Mouse (Mus musculus): Measurements from ENCODE around the gene Fam161a. TPM values are rescaled to one million over a fixed set of nuclear protein-coding genes. Genes with fewer than 3 reads are reported as not detected.
A peak's percentile ranks its signal among the peaks of the same experiment; 100 is the strongest.
"Not testable (repeated sequence)": the region's sequence is repeated elsewhere in the genome, so short reads cannot be mapped to it uniquely, and the experiment has no call there.

Gene Fam161a
- polyA plus RNA-seq, 1 experiment from 2014 or later = 4.0 TPM

- Histone ChIP-seq H3K36me3 (ENCODE audit: insufficient read depth, low read length) (no peaks in the 10 kb centered on the region), H3K27me3 (ENCODE audit: insufficient read depth, low read length) (no peaks in the 10 kb centered on the region), H3K9ac (ENCODE audit: low read depth, low read length) (peak overlapping the region; percentile 71), H3K4me1 (replicated peaks; ENCODE audit: insufficient read depth, low read length) (no peaks in the 10 kb centered on the region), H3K27ac (no peak overlapping the region), H3K9me3 (replicated peaks; ENCODE audit: low read length) (no peaks in the 10 kb centered on the region), H3K4me3 (replicated peaks; ENCODE audit: low read depth, low read length) (peak overlapping the region; percentile 71), H3K4me2 (ENCODE audit: low read length) (peak overlapping the region; percentile 85)
- WGBS = 7% methylated on average over 10 of the region's 10 CpGs
- ATAC-seq (replicated peaks; ENCODE audit: low FRiP score, low read depth) (no peak), DNase-seq (ENCODE audit: low spot score) (no peak)
- no peak for TF ChIP-seq CTCF (IDR thresholded peaks at IDR 0.05; ENCODE audit: low read depth)
These were observed 60.9 kb downstream of the Fam161a start for GRCm38 (mm10) chr11:23068201-23068600.

DNA sequence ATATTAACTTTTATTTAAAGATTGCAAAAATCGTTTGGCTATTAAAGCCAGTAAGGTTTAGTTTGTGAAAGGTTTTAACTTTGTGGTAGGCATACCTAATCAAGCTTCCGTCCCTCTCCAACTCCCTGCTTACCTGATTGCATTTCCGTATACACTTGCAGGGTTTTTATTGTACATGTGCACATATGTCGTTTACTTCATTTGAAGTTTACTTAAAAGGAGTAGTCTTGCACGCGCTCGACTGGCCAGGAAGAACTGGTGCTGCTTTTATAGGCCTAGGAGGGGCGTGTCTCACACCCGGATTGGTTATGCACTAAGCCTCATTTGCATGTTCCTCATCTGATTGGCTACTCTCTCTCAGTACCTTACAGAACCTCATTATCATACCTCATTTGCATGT, 61.7 kb downstream of the Fam161a start:
- H3K9ac ChIP-seq (ENCODE audit: low read depth, low read length); H3K27me3 ChIP-seq (ENCODE audit: insufficient read depth, low read length); H3K4me1 ChIP-seq (replicated peaks; ENCODE audit: insufficient read depth, low read length); H3K9me3 ChIP-seq (replicated peaks; ENCODE audit: low read length); H3K4me3 ChIP-seq (replicated peaks; ENCODE audit: low read depth, low read length); H3K36me3 ChIP-seq (ENCODE audit: insufficient read depth, low read length); H3K27ac ChIP-seq; DNase-seq (ENCODE audit: low spot score); ATAC-seq (replicated peaks; ENCODE audit: low FRiP score, low read depth); H3K4me2 ChIP-seq (ENCODE audit: low read length): not testable (repeated sequence)
- WGBS = 94% methylated on average over 9 of the region's 9 CpGs

- Histone ChIP-seq H3K27me3 (ENCODE audit: insufficient read depth, low read length) (no peaks in the 10 kb centered on the region), H3K4me3 (replicated peaks; ENCODE audit: low read depth, low read length) (no peak overlapping the region), H3K9me3 (replicated peaks; ENCODE audit: low read length) (no peaks in the 10 kb centered on the region), H3K4me2 (ENCODE audit: low read length) (no peak overlapping the region), H3K36me3 (ENCODE audit: insufficient read depth, low read length) (no peaks in the 10 kb centered on the region), H3K27ac (no peak overlapping the region), H3K4me1 (replicated peaks; ENCODE audit: insufficient read depth, low read length) (no peaks in the 10 kb centered on the region), H3K9ac (ENCODE audit: low read depth, low read length) (no peak overlapping the region)
- 72% methylated on average over 7 of the region's 7 CpGs for WGBS
- ATAC-seq (replicated peaks; ENCODE audit: low FRiP score, low read depth) = no peak
- no peak for TF ChIP-seq CTCF (IDR thresholded peaks at IDR 0.05; ENCODE audit: low read depth)
- no peak for DNase-seq (ENCODE audit: low spot score)
These were observed 67.5 kb downstream of the Fam161a start for GRCm38 (mm10) chr11:23074841-23075240.

DNA sequence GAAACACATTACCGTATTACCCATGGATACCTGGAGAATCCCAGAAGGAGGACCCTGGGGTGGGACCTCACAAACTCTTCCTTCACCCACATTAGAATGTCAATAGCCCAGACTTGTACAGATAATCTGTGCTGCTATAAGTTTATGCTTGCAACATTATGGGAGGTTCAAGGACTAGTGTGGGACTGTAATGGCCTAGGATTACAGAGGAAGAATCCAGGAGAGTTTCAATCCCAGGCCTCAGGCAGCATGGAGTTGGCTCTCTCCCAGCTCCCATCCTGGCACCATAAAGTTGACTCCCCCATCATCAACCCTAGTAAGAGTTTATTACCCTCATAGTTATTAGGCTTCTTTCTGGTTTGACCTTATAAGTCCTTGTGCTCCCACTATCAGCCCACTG, 71.2 kb downstream of the Fam161a start:
- no peak overlapping the region for H3K4me2 ChIP-seq (ENCODE audit: low read length)
- 97% methylated on average over 1 of the region's 1 CpGs for WGBS
- no peaks in the 10 kb centered on the region for H3K36me3 ChIP-seq (ENCODE audit: insufficient read depth, low read length)
- H3K9ac ChIP-seq (ENCODE audit: low read depth, low read length) = no peak overlapping the region
- H3K9me3 ChIP-seq (replicated peaks; ENCODE audit: low read length) = no peaks in the 10 kb centered on the region
- no peak overlapping the region for H3K4me3 ChIP-seq (replicated peaks; ENCODE audit: low read depth, low read length)
- no peak overlapping the region for H3K27ac ChIP-seq
- DNase-seq (ENCODE audit: low spot score) = no peak
- ATAC-seq (replicated peaks; ENCODE audit: low FRiP score, low read depth) = no peak
- no peak for TF ChIP-seq CTCF (IDR thresholded peaks at IDR 0.05; ENCODE audit: low read depth)
- H3K4me1 ChIP-seq (replicated peaks; ENCODE audit: insufficient read depth, low read length) = no peaks in the 10 kb centered on the region
- no peaks in the 10 kb centered on the region for H3K27me3 ChIP-seq (ENCODE audit: insufficient read depth, low read length)

Other genes with a start within 250 kb of the Fam161a start
- gene B3gnt2, start 146.6 kb upstream of the Fam161a start, polyA plus RNA-seq (2015; fragmentation: Nextera tagmentation; extraction: Ambion mirVana) = 20.7 and 22.5 TPM in 2 replicates
- gene Zrsr1, start 35.5 kb upstream of the Fam161a start, polyA plus RNA-seq (2015; fragmentation: Nextera tagmentation; extraction: Ambion mirVana) = 3.4 and 3.7 TPM in 2 replicates
- 34.8 and 36.5 TPM in 2 replicates for gene Gm28048, start 25.4 kb upstream of the Fam161a start, polyA plus RNA-seq (2015; fragmentation: Nextera tagmentation; extraction: Ambion mirVana)
- 390 and 427 TPM in 2 replicates for gene Commd1, start 25.1 kb upstream of the Fam161a start, polyA plus RNA-seq (2015; fragmentation: Nextera tagmentation; extraction: Ambion mirVana)
- 223 and 238 TPM in 2 replicates for gene Cct4, start 17.0 kb upstream of the Fam161a start, polyA plus RNA-seq (2015; fragmentation: Nextera tagmentation; extraction: Ambion mirVana)
- 45.7 and 49.3 TPM in 2 replicates for gene Xpo1, start 248.5 kb downstream of the Fam161a start, polyA plus RNA-seq (2015; fragmentation: Nextera tagmentation; extraction: Ambion mirVana)